Mouse (Mus musculus): ENCODE measurements at regions not wholly inside any gene's neighbourhood (a gene's known extent, or its start where the extent isn't known, plus 50 kb on each side); places are given as distances from the start of the nearest gene placed in this dataset.

DNA sequence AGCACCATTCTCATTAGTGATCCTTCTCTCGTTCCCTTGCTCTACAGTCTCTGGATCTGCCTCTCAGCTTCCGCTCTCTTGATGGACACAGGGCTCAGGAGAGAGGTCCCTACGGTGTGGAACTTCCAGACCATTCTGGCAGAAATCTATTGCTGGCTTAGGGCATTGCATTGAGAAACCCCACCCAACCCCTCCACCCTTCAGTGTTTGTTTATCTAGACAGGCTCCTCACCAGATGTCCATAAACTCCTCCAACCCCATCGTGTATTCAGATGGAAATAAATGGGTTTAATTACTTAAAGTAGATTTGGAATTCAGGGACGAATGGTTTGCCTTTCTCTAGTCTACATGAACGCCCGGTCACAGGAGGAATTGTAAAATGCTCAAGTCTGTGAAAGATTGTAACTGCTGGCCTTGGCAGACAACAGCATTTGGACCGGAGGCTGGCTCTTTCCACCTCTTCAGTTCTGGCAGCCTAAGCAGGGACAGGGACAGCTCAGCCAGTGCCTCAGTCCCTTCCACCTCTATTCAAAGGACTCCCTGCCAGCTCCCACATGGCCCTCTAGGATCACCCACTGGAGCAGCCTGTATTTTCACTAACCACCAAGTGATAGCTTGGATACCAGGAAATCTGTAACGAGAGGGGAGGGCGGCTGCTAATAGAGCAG, 74.0 kb upstream of the Rbfox1 start:
- TF ChIP-seq CTCF (IDR thresholded peaks at IDR 0.05; ENCODE audit: insufficient read depth, low read length) (no peak), POLR2A (IDR thresholded peaks at IDR 0.05; ENCODE audit: borderline replicate concordance, extremely low read depth, low read depth, low read length) (no peak)
